Mouse (Mus musculus) left cerebral cortex, adult 2 months (tissue): ENCODE results near the gene Gm9903. TPM values are rescaled to one million over a fixed set of nuclear protein-coding genes. Genes with fewer than 3 reads are reported as not detected.

Experiments
- DNase-seq, 2 experiments: peaks; one replicate each; pipeline ENCODE4 v3.0.0; 2021 to 2022; ENCODE audit warnings: low spot score in 2 of 2, mixed read lengths in 1 of 2; ENCODE audit errors: extremely low spot score in 1 of 2
- H3K27ac ChIP-seq: fragments of 200-600 bp; 2 replicates; pipeline ENCODE4 v1.8.1; 2022
- H3K4me3 ChIP-seq: fragments of 200-600 bp; 2 replicates; pipeline ENCODE4 v1.8.1; 2022
- CTCF ChIP-seq: fragments of 200-600 bp; IDR thresholded peaks from 2 replicates; pipeline ENCODE4 v1.8.1; 2022; ENCODE audit warnings: antibody characterized with exemption, mild to moderate bottlenecking, moderate library complexity
- intact Hi-C: fragments of 180-260 bp; cut with DNase I; formaldehyde crosslinking; loops from one replicate; pipeline ENCODE4 v1.15.1; 2025
- total RNA-seq, 2 experiments: library from RNA; stranded (reverse); gene quantifications; 2 replicates each; pipeline ENCODE4 v1.2.3; 2021

The Gm9903 gene
- total RNA-seq, 2 experiments from 2014 or later, result 0.70 to 0.77 TPM

DNA sequence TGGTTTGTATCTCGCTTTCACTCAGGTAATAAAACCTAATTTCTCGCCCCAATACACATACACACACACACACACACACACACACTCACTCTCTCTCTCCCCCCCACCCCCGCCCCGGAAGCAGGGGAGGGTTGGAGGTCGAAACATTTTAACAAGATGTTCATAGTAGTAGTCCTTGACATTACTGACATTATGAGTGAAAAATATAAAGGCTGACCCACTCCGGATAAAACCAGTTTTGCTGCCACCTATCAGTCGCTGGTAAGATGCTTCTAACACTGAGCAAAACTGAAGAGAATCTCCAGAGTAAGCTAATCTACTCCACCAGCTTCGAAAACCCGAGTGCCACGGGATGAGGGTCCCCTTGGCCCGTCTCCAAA, 21.8 kb downstream of the Gm9903 start:
- TF ChIP-seq CTCF, result no peak; the same call in none of the 2 replicates
- intact Hi-C loops, result loop anchor here (10.0 kb wide), 1 partner anchor 377 kb away; the partner anchor contains the start of gene Ctbp1
- DNase-seq, result no peak
- H3K4me3 ChIP-seq, result peak overlapping the region; percentile 64
- H3K27ac ChIP-seq, result peak overlapping the region; percentile 99

DNA sequence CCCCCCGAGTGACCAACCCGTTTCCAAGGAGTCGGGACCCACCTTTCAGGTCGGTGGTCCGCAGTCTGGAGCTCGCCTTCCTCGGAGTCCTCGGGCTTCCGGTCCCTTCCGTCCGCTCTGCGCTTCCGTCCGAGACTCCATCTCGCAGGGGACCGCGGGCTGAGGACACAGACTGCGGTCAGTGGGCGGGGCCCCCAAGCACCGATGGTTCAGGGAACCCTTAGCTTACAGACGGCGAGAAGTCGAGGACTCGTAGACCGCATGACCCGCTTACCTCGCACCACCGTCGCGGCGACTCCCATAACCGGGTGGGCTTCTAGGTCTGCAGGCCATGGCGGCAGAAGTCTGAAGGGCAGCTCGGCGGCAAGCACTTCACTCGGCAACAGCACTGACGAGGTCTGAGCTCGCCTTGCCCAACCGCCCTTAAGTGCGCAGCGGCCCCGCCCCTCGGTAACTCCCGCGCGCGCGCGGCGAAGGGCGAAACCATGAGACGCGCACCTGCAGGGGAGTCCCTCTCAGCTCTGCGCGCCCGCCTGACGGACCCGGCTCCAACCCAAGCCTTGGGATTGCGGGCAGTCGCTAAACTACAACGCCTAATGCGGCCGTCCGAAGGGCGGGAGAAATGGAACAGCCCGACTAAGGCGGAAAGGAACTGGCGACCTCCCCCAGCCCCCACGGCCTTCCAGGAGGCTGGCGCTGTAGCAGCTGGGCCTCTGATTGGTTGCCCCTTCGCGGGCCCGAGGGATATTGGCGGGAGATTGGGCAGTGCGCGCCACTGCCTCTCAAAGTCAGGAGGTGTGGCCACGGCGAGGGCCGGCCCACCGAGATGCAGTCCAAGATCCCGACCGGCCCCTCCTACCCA, 22.4 kb downstream of the Gm9903 start, which contains the start of gene Slbp:
TSS of gene Slbp (minus strand) at position 654 of the 862 bp plus-strand sequence.
- Histone ChIP-seq H3K4me3 (peak within 1 kb of the TSS; percentile 64), H3K27ac (peak within 1 kb of the TSS; percentile 99)
- DNase-seq, result peak; percentile 95
- intact Hi-C loops, result loop anchor here (10.0 kb wide), 1 partner anchor 377 kb away; the partner anchor contains the start of gene Ctbp1
- TF ChIP-seq CTCF, result no peak

DNA sequence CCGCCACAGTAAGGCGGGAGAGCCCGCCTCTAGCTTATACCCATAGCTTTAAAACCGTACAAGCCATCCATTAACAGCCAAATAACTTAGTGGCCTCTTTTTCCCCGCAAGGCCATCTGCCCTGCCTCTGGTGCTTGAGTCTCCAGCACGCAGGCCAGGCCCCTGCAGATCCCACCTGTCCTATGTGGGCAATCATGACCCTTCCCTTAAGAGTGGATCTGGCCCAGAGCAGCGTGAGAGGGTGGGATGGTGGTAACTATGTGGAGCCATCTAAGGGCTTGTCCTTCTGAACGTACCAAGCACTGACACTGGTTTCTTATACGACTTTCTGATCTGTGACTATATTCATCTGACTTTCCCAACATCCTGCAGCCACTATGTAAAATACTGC, 23.1 kb downstream of the Gm9903 start:
- Histone ChIP-seq H3K27ac (peak overlapping the region; percentile 19; the same call in 1 of the 2 replicates), H3K4me3 (peak overlapping the region; percentile 64; the same call in 1 of the 2 replicates)
- no peak for DNase-seq
- intact Hi-C loops, result loop anchor here (10.0 kb wide), 1 partner anchor 378 kb away; the partner anchor contains the start of gene Ctbp1
- no peak for TF ChIP-seq CTCF

DNA sequence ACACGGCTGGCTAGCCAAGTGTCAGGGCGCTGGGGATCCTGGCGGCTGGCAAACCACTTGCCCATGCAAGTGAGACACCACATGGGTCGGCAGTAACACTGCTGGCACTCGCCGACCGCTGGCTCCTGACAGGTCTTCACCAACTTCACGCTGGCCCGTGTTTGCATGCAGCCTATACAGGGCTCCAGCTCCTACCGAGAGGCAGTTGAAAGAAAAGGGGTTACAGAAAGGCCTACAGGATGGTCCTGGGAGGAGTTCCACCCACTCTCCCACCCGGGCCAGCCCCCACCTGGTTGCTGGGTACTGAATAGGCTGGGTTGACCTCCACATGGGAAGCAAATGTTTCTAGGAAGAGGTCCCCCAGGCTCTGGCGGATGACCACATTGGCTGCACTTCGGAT, 24.7 kb downstream of the Gm9903 start:
- no peak for DNase-seq
- intact Hi-C loops, result loop anchor here (10.0 kb wide), 1 partner anchor 380 kb away; the partner anchor contains the start of gene Ctbp1
- Histone ChIP-seq H3K27ac (no peak overlapping the region), H3K4me3 (no peak overlapping the region)
- TF ChIP-seq CTCF, result no peak

DNA sequence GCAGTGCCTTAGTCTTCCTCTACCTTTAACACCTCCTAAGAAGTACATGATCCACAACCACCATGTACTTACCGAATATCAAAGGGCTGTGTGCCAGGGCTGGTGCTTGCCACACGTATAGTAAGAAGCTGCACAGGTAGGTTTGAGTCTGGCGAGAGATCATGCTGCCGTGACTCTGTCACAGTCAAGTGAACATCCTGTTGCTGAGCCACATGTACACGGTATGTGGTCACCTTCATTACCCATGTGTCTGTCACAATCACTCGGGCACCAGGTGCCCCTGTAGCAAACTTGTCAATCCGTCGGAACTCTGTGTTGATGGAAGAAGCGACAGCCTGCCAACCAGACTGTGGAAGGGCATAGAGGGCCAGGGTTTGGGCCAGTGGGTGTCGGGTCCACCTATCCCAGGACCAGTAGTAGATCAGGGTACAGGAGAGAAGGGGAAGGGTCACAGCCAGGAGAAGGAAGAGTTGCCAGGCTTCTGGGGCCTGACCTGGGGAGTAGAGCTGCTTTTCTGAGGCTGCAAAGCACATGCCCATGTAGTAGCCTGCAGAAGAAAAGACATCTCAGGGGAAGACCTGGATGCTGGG, 25.6 kb downstream of the Gm9903 start:
- intact Hi-C loops, result loop anchor here (10.0 kb wide), 1 partner anchor 381 kb away; the partner anchor contains the start of gene Ctbp1
- no peak overlapping the region for H3K27ac ChIP-seq
- H3K4me3 ChIP-seq, result no peak overlapping the region
- no peak for DNase-seq
- TF ChIP-seq CTCF, result no peak

DNA sequence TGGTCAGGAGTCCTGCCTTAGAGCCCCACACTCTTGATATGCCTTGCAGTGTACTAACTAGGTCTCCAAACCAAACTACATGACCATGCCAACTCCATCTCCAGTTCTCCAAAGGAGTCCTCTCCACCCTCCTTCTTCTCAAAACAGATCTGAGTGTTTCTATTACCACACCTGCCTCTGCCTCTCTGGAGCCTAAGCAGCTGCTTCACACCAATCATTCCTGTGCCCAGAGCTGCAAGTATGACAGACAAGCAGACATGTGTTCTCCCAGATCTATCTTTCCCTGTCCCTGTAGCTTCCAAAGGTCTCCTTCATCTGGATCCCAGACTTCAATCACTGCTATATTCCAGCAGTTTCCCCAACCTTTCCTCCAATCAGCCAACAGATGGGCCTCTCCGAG, 27.0 kb downstream of the Gm9903 start:
- no peak for DNase-seq
- intact Hi-C loops, result loop anchor here (1.0 to 10.0 kb wide), 2 partner anchors 278 to 382 kb away; partner anchors contain the start of genes Ctbp1 and Uvssa
- no peak for TF ChIP-seq CTCF
- H3K4me3 ChIP-seq, result peak overlapping the region; percentile 65
- H3K27ac ChIP-seq, result peak overlapping the region; percentile 100

DNA sequence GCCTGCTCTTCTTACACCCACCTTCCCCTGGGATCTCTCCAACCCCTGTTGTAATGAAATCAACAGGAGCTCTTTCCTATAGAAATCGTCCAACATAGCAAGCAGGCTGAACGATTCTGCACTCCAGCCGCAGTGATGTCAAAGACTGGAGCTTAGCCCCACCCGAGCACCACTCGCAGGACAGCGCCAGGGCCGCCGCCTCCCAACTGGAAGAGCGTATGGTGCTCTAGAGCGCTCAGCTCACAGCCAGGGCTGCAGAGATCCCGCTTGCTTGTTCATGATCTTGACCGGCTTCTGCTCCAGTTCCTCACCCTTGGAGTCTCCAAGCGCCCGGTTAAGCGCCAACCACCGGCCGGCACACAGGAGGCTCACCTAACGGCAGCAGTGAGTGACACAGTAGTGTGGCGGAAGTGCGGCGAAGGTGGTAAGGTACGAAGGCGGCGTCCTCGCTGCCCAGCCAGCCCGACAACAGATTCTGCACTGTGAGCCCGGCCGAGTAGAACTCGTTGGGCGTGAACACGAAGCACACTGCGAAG, 27.6 kb downstream of the Gm9903 start:
- DNase-seq, result no peak
- H3K27ac ChIP-seq, result peak overlapping the region; percentile 100
- intact Hi-C loops, result loop anchor here (1.0 to 10.0 kb wide), 2 partner anchors 279 to 383 kb away; partner anchors contain the start of genes Ctbp1 and Uvssa
- peak overlapping the region; percentile 65 for H3K4me3 ChIP-seq
- no peak for TF ChIP-seq CTCF

DNA sequence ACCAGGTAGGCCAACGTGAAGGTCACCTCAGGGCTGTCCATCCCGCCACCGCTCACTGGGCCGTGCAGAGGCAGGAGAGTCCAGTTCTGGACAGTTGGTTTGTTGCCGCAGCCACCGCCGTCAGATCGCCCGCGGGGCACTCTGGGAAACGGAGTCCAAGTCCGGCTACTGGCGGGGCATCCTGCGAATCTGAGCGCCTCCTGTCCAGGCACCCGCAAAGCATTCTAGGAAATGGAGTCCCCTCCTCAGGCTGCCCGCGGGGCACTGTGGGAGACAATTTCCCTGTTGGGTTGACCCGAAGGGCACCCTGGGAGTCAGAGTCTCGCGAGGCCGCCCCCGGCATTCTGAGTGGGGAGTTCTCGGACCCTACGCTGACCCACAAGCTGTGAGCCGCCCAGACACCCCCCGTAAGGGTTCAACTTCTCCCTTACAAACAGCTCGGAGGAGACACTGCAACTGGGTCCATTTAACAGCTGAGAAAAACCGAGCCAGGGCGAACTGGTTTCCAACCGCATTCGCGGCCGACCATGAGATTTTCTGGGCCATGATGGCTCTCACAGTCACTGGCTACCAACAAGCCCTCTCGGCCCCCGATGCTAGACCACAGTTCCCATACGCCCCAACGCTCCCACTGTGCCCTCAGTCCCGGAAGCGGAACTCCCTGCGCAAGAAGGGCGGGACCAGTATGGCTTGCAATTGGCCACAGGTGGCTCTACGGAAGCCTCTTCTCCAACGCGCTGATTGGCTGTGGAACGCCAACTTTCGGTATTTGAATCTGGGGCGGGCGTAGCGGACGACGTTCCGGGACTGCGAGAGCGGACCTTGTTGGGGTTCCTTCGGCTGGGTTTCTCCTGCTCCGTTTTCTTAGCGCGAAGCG, 28.3 kb downstream of the Gm9903 start, which contains the start of the genes Tacc3 and Tmem129:
TSS of gene Tacc3 (plus strand) at position 342 of the 877 bp plus-strand sequence.
TSS of gene Tmem129 (minus strand) at position 630 of the 877 bp plus-strand sequence.
- no peak; the same call in 1 of the 2 replicates for TF ChIP-seq CTCF
- peak; percentile 97 to 98 for DNase-seq
- peak within 1 kb of the TSS; percentile 100 for H3K27ac ChIP-seq
- peak within 1 kb of the TSS; percentile 65 for H3K4me3 ChIP-seq
- intact Hi-C loops, result loop anchor here (1.0 to 10.0 kb wide), 4 partner anchors 125 to 383 kb away; partner anchors contain the start of genes Ctbp1, Letm1, Nsd2 and Uvssa

DNA sequence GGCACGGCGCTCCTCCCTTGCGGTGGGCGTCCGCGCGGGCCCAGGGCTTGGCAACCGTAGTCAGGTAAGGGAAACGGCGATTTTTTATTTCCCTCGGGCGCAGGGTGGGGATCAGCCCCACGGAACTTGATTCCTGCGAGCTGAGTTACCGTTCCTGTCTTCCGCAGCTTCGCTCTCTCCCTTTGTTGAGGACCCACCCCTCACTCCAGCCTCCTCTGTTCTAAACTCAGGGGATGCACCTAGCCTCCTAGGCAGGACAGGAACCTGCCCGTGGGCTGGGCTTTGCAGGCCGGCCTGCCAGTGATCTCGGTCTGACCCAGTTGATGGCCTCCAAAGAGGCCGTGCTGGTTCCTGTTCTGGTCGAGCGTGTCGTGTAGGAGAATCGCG, 28.9 kb downstream of the Gm9903 start:
- peak overlapping the region; percentile 65 for H3K4me3 ChIP-seq
- intact Hi-C loops, result loop anchor here (1.0 to 10.0 kb wide), 3 partner anchors 124 to 384 kb away; partner anchors contain the start of genes Ctbp1, Letm1 and Nsd2
- no peak for DNase-seq
- no peak for TF ChIP-seq CTCF
- H3K27ac ChIP-seq, result no peak overlapping the region

DNA sequence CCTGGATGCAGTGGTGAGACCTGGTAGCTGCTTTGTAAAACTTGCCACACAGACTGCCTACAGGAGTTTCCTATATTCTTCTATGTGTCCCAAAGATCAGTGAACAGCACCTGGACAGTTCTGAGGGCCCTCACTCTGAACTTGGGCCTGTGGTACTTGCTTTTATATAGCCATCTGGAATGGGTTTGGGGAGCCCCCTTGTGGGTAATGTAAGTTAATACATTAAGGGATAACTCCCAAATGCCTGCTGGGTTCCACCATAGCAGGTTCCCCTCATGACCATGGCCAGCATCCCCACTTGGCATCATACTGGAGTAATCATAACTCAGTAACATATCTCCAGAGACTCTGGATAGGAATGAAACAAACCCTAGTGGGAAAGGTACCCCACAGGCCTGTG, 38.5 kb downstream of the Gm9903 start:
- Histone ChIP-seq H3K4me3 (no peak overlapping the region), H3K27ac (no peak overlapping the region)
- intact Hi-C loops, result no loop called here
- no peak for DNase-seq
- TF ChIP-seq CTCF, result peak; percentile 60
